7 mouse cellular contexts compared by ENCODE assay signal in genomic region chr11:78094504-78095143, GRCm38 (mm10). TPM values are rescaled to one million over a fixed set of nuclear protein-coding genes. Genes with fewer than 3 reads are reported as not detected.
DNase-seq lines count a peak whose midpoint lies in the region; ATAC-seq lines count a peak whose summit lies in the region.

TSS of gene Fam222b (plus strand) at chr11:78094660.

- peak within 1 kb of the TSS; percentile 76 for H3K9ac ChIP-seq in intestine, embryonic 16.5 days (ENCODE audit: low read depth, low read length)
- H3K9ac ChIP-seq in midbrain, embryonic 11.5 days (ENCODE audit: low read length): peak within 1 kb of the TSS; percentile 88

- H3K27me3 ChIP-seq in intestine, embryonic 16.5 days (replicated peaks; ENCODE audit: control insufficient read depth, insufficient read depth, low read length): no peaks in the 10 kb centered on the region
- H3K27me3 ChIP-seq in midbrain, embryonic 11.5 days (ENCODE audit: control insufficient read depth, insufficient read depth, low read length): no peaks in the 10 kb centered on the region

- 0% methylated on average over 38 of the region's 38 CpGs for WGBS in intestine, embryonic 16.5 days
- under 1% methylated on average over 38 of the region's 38 CpGs for WGBS in midbrain, embryonic 11.5 days

- ATAC-seq in intestine, embryonic 16.5 days: peak; percentile 97
- peak; percentile 93 for ATAC-seq in midbrain, embryonic 11.5 days (ENCODE audit: low FRiP score)

- H3K4me2 ChIP-seq in intestine, embryonic 16.5 days (ENCODE audit: low read depth, low read length): peak within 1 kb of the TSS; percentile 76
- peak within 1 kb of the TSS; percentile 90 for H3K4me2 ChIP-seq in midbrain, embryonic 11.5 days

- DNase-seq in adrenal gland, adult 2 months: peak; percentile 96
- peak; percentile 85 for DNase-seq in embryo, embryonic 11.5 days (ENCODE audit: low read depth, low spot score)
- DNase-seq in gastrocnemius, postnatal 4 days (ENCODE audit: low spot score in 2 of 2): peak; percentile 90 to 93
- DNase-seq in left cerebral cortex, postnatal 36 days (ENCODE audit: low spot score in 2 of 2): peak; percentile 90 to 91
- peak; percentile 98 for DNase-seq in midbrain, embryonic 11.5 days (ENCODE audit: low spot score, missing footprints)
- DNase-seq in skeletal muscle tissue, adult 2 months (ENCODE audit: low read depth, low spot score): peak; percentile 92

- no peaks in the 10 kb centered on the region for H3K36me3 ChIP-seq in intestine, embryonic 16.5 days (ENCODE audit: control insufficient read depth, insufficient read depth, low read length)
- no peaks in the 10 kb centered on the region for H3K36me3 ChIP-seq in midbrain, embryonic 11.5 days (ENCODE audit: control insufficient read depth, insufficient read depth, low read length)

- peak within 1 kb of the TSS; percentile 71 for H3K4me3 ChIP-seq in intestine, embryonic 16.5 days (ENCODE audit: low read length)
- H3K4me3 ChIP-seq in midbrain, embryonic 11.5 days (ENCODE audit: low read depth, low read length): peak within 1 kb of the TSS; percentile 79

- intact Hi-C loops in left cerebral cortex, postnatal 36 days (cut with DNase I): loop anchor here (1.0 to 5.0 kb wide), 2 partner anchors 14 to 58 kb away; partner anchors contain the start of gene Eral1

- H3K4me1 ChIP-seq in intestine, embryonic 16.5 days (ENCODE audit: control insufficient read depth, insufficient read depth, low read length): peaks cover 17% of the 10 kb centered on the region
- peaks cover 15% of the 10 kb centered on the region for H3K4me1 ChIP-seq in midbrain, embryonic 11.5 days (ENCODE audit: control insufficient read depth, insufficient read depth, low read length)

- peak within 1 kb of the TSS; percentile 44 for H3K27ac ChIP-seq in intestine, embryonic 16.5 days (ENCODE audit: low read length)
- peak within 1 kb of the TSS; percentile 50 for H3K27ac ChIP-seq in midbrain, embryonic 11.5 days (ENCODE audit: low read depth, low read length)

- no peaks in the 10 kb centered on the region for H3K9me3 ChIP-seq in intestine, embryonic 16.5 days (ENCODE audit: control insufficient read depth, low read length)
- H3K9me3 ChIP-seq in midbrain, embryonic 11.5 days (ENCODE audit: control insufficient read depth, low read length): no peaks in the 10 kb centered on the region

RNA-seq across cellular contexts. Expression of gene Fam222b, which starts in this region (rescaled TPM):
- 10 to 100 TPM; 19.7 to 24.2 TPM for total RNA-seq in adrenal gland, adult 2 months (2021)
- 38.4 and 41.7 TPM in 2 replicates for polyA plus RNA-seq in adrenal gland, adult 2 months (2012; rRNA removed)
- total RNA-seq in gastrocnemius, postnatal 4 days (2021): 10 to 100 TPM; 10.4 to 11.6 TPM
- polyA plus RNA-seq in intestine, embryonic 16.5 days (2015; fragmentation: Nextera tagmentation; extraction: Ambion mirVana): 14.2 and 16.1 TPM in 2 replicates
- 10 to 100 TPM; 29.0 to 29.7 TPM for total RNA-seq in left cerebral cortex, postnatal 36 days (2021)
- 26.5 and 26.6 TPM in 2 replicates for polyA plus RNA-seq in midbrain, embryonic 11.5 days (2014; fragmentation: Nextera tagmentation; extraction: Ambion mirVana)

Comparison
In these comparisons a context has a peak if more than half of its experiments do, and no peak if none do; other contexts are left out.
1. Peak in every context shown above with its lines: DNase-seq, ATAC-seq, H3K4me3 ChIP-seq and H3K27ac ChIP-seq.